Comparison of ENCODE assay signal across 7 mouse cellular contexts in genomic region chrX:52164738-52165554, GRCm38 (mm10). TPM values are rescaled to one million over a fixed set of nuclear protein-coding genes. Genes with fewer than 3 reads are reported as not detected.
A peak's percentile ranks its signal among the peaks of the same experiment; 100 is the strongest.
DNase-seq lines count a peak whose midpoint lies in the region; ATAC-seq lines count a peak whose summit lies in the region.

Gene Gpc4 (minus strand): TSS chrX:52165252.

- ATAC-seq in megakaryocyte progenitor cell, adult 5-6 weeks (replicated peaks; ENCODE audit: poor library complexity) = peak; percentile 80

- peak; percentile 81 for DNase-seq in adrenal gland, postnatal 25 days
- peak; percentile 78 for DNase-seq in embryo, embryonic 10.5 days (ENCODE audit: low spot score)
- DNase-seq in gastrocnemius, postnatal 36 days = peak; percentile 52 to 61
- DNase-seq in hindlimb bud, embryonic 11.5 days (ENCODE audit: extremely low spot score, low read depth, low spot score) = peak; percentile 14
- DNase-seq in left cerebral cortex, postnatal 25 days (ENCODE audit: low spot score in 2 of 2) = peak; percentile 32 to 49
- peak; percentile 61 for DNase-seq in right cerebral cortex, postnatal 4 days

- intact Hi-C loops in gastrocnemius, postnatal 36 days (cut with DNase I) = loop anchor here (1.0 to 10.0 kb wide), 3 partner anchors 28 to 210 kb away; no protein-coding TSS in a partner anchor
- intact Hi-C loops in left cerebral cortex, postnatal 25 days (cut with DNase I) = no loop called here

RNA-seq across cellular contexts. Expression of gene Gpc4, which starts in this region (rescaled TPM):
- 153 and 202 TPM in 2 replicates for total RNA-seq in adrenal gland, postnatal 25 days (2021)
- total RNA-seq in gastrocnemius, postnatal 36 days (2021) = 10 to 100 TPM; 28.6 to 38.7 TPM
- 10 to 100 TPM; 21.2 to 23.0 TPM for total RNA-seq in left cerebral cortex, postnatal 25 days (2021)
- total RNA-seq in megakaryocyte progenitor cell, adult 5-6 weeks (2015) = 1.7 and 2.0 TPM in 2 replicates
- 0.30 and 0.33 TPM in 2 replicates for total RNA-seq in megakaryocyte progenitor cell, adult 5-6 weeks (2017)

Comparison
In these comparisons a context has a peak if more than half of its experiments do, and no peak if none do; other contexts are left out.
1. Peak in every context shown above with its lines: DNase-seq and ATAC-seq.
2. RNA of gene Gpc4 (total RNA-seq): 153 to 202 TPM in adrenal gland, postnatal 25 days, 28.6 to 38.7 TPM in gastrocnemius, postnatal 36 days and 21.2 to 23.0 TPM in left cerebral cortex, postnatal 25 days; 0.30 to 2.0 TPM in megakaryocyte progenitor cell, adult 5-6 weeks; every median in the first group is over 4 times any median in the second.
3. DNase-seq: peak in every context shown above with its lines; median percentile 81 in adrenal gland, postnatal 25 days; 78 in embryo, embryonic 10.5 days; 61 in right cerebral cortex, postnatal 4 days; 56 in gastrocnemius, postnatal 36 days; 40 in left cerebral cortex, postnatal 25 days; 14 in hindlimb bud, embryonic 11.5 days.